Mouse (Mus musculus): ENCODE data around the gene Supt6. TPM values are rescaled to one million over a fixed set of nuclear protein-coding genes. Genes with fewer than 3 reads are reported as not detected.
"Not testable (repeated sequence)": the region's sequence is repeated elsewhere in the genome, so short reads cannot be mapped to it uniquely, and the experiment has no call there.

The Supt6 gene
- polyA plus RNA-seq (2015; fragmentation: Nextera tagmentation; extraction: Ambion mirVana) = 12.9 and 18.6 TPM in 2 replicates

DNA sequence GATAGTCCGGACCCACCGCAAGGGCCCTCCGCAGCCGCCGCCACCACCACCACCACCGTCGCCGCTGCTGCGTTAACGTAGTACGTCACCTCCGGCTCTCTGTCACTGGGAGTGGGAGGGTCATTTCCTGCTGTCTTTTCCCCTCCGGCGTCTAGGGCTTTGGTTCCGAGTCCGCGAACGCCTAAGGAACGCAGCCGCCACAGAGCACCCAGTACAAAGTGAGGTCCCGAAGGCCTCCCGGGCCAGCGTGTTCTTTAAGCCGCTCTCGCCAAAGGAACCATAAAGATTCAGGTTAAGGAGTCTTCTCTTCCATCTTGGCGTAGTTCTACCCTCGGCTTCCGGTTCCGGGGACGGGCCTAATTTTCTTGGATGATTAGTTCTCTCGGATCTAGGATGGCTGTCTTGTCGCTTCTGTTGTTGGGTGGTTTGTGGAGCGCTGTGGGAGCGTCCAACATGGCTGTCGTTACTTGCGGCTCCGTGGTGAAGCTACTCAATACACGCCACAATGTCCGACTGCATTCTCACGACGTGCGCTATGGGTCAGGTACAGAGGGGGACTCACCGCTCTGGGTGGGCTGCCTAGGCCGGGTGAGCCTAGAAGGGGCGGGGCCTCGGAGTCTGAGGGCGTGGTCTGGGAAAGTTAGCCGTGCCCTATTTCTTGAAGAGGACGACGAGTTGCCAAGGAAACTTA, at the start of gene Supt6, which contains the start of gene Sdf2:
TSS of gene Supt6 (minus strand) at position 361 of the 691 bp plus-strand sequence.
TSS of gene Sdf2 (plus strand) at position 120 of the 691 bp plus-strand sequence.
- H3K27ac ChIP-seq = peak within 1 kb of the TSS; percentile 98
- peak within 1 kb of the TSS; percentile 97 for H3K9ac ChIP-seq
- no peaks in the 10 kb centered on the region for H3K9me3 ChIP-seq (replicated peaks)
- H3K4me1 ChIP-seq (replicated peaks) = peaks cover 32% of the 10 kb centered on the region
- peak within 1 kb of the TSS; percentile 82 for H3K4me2 ChIP-seq
- ATAC-seq (replicated peaks; ENCODE audit: insufficient number of reproducible peaks, insufficient read depth, low FRiP score, low read depth) = peak; percentile 93
- H3K27me3 ChIP-seq = no peaks in the 10 kb centered on the region
- peaks cover 7% of the 10 kb centered on the region; the same call in 1 of the 2 replicates for H3K36me3 ChIP-seq
- under 1% methylated on average over 50 of the region's 50 CpGs for WGBS
- H3K4me3 ChIP-seq = peak within 1 kb of the TSS; percentile 99

DNA sequence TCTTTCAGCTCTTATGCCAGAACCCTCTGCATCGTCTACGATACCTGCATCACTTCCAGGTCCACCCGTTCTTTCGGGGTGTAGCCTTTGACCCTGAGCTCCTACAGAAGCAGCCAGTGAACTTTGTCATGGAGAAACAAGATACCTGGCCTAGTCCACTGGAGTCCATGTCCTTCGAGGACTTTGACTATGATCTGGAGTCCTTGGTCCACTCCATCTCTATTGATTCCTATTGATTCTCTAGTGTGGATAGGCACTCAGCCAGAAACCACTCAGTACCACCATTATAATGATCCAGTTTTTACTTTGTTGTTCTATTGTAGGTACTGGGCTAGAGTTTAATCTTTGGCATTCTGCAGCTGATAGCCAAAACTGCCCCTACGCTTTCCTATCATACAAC, 48.8 kb upstream of the Supt6 start:
- H3K4me1 ChIP-seq (replicated peaks) = no peaks in the 10 kb centered on the region
- no peaks in the 10 kb centered on the region; the same call in 1 of the 2 replicates for H3K9me3 ChIP-seq (replicated peaks)
- WGBS = 93% methylated on average over 6 of the region's 6 CpGs
- H3K9ac ChIP-seq = no peak overlapping the region
- H3K4me3 ChIP-seq = no peak overlapping the region
- no peak overlapping the region for H3K27ac ChIP-seq
- peaks cover 30% of the 10 kb centered on the region for H3K36me3 ChIP-seq
- no peak overlapping the region for H3K4me2 ChIP-seq
- no peaks in the 10 kb centered on the region for H3K27me3 ChIP-seq
- ATAC-seq (replicated peaks; ENCODE audit: insufficient number of reproducible peaks, insufficient read depth, low FRiP score, low read depth) = no peak

DNA sequence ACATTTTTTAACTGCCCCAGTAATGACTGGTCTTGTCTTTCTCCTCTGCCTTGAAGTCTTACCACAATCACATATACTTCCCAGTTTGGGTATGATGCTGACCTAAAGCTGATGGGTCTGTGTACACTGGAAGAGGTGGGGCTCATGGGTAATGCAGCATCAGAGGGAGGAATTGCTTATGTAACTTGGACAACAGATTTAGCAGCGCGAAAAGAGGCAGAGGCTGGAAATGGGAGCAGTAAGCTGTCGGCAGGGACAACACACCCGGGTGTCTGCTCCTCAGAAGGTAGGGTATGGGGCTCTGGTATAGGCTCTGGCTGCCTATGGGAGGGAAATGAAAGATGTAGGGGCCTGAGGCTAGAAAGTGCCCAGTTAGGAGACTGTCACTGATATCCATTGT, 44.9 kb upstream of the Supt6 start, which contains the start of gene BC030499:
TSS of gene BC030499 (plus strand) at position 188 of the 400 bp plus-strand sequence.
- no peak within 1 kb of the TSS for H3K27ac ChIP-seq
- H3K9me3 ChIP-seq (replicated peaks) = no peaks in the 10 kb centered on the region
- H3K36me3 ChIP-seq = peaks cover 65% of the 10 kb centered on the region
- no peaks in the 10 kb centered on the region for H3K27me3 ChIP-seq
- no peak within 1 kb of the TSS for H3K9ac ChIP-seq
- no peaks in the 10 kb centered on the region for H3K4me1 ChIP-seq (replicated peaks)
- ATAC-seq (replicated peaks; ENCODE audit: insufficient number of reproducible peaks, insufficient read depth, low FRiP score, low read depth) = no peak
- no peak within 1 kb of the TSS for H3K4me3 ChIP-seq
- H3K4me2 ChIP-seq = no peak within 1 kb of the TSS
- 85% methylated on average over 4 of the region's 4 CpGs for WGBS

DNA sequence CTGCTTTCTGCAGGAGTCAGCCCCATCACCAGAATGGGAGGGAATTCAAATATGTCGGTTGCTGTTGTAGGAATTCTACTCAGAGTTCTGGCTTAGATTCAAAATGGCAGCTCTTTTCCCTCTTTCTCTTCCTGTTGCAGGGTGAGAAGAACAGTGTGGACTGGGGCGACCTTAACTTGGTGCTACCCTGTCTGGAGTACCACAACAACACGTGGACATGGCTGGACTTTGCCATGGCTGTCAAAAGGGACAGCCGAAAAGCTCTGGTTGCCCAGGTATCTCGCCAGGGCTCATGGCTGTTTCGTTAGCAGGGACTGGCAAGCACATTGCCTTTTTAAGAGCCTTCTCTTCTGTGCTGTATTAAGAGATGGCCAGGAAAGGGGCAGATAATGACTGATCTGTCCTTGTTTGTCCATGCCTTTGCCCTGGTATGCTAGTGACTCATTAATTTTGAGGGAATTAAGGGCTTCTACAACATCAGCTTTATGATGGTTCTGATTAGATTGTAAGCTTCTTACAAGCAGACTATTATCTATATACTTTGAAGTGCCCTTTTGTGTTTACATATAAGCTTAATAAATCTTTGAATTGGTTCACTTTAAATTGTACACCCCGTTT, 43.5 kb upstream of the Supt6 start:
- no peaks in the 10 kb centered on the region for H3K9me3 ChIP-seq (replicated peaks)
- no peak overlapping the region for H3K27ac ChIP-seq
- no peak overlapping the region for H3K4me2 ChIP-seq
- H3K27me3 ChIP-seq = no peaks in the 10 kb centered on the region
- H3K4me1 ChIP-seq (replicated peaks) = no peaks in the 10 kb centered on the region
- WGBS = 89% methylated on average over 7 of the region's 7 CpGs
- no peak for ATAC-seq (replicated peaks; ENCODE audit: insufficient number of reproducible peaks, insufficient read depth, low FRiP score, low read depth)
- no peak overlapping the region for H3K4me3 ChIP-seq
- H3K36me3 ChIP-seq = peaks cover 79% of the 10 kb centered on the region
- H3K9ac ChIP-seq = no peak overlapping the region

DNA sequence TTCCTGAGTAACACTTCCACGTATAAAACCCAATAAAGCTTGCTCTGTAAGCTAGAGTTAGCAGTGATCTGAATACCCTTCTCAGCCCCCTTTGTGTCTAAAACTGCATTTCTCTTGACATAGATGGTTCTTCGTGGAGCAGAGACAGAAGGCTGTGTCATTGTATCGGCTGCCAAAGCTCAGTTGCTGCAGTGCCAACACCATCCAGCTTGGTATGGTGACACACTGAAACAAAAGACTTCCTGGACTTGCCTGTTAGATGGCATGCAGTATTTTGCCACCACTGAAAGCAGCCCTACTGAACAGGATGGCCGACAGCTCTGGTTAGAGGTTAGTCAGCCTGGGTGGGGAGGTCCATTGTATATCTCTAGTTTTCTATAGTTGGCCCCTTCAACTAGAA, 33.8 kb upstream of the Supt6 start:
- H3K4me2 ChIP-seq = no peak overlapping the region
- ATAC-seq (replicated peaks; ENCODE audit: insufficient number of reproducible peaks, insufficient read depth, low FRiP score, low read depth) = no peak
- H3K4me3 ChIP-seq = no peak overlapping the region
- WGBS = 91% methylated on average over 4 of the region's 4 CpGs
- no peak overlapping the region for H3K9ac ChIP-seq
- no peaks in the 10 kb centered on the region for H3K9me3 ChIP-seq (replicated peaks)
- no peaks in the 10 kb centered on the region for H3K27me3 ChIP-seq
- H3K27ac ChIP-seq = no peak overlapping the region
- H3K36me3 ChIP-seq = peaks cover 98% of the 10 kb centered on the region
- 0 out of 2 replicates have a peak, but pooled peaks cover 3% of the 10 kb centered on the region for H3K4me1 ChIP-seq (replicated peaks)

DNA sequence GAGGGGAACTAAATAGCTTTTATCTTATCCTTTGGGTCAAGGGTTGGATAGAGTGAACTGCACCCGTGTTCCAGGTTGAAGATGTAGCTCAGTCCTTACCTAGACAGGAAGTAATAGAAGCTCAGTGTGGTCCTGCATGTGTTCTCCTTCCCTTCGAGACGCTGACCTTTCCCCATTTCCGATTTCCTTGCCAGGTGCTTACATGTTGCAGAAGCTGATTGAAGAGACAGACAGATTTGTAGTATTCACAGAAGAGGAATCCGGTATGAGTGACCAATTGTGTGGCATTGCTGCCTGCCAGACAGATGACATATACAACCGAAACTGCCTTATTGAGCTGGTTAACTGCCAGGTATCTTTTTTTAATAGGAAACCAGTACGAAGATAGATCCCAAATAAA, 33.1 kb upstream of the Supt6 start:
- Histone ChIP-seq H3K36me3 (peaks cover 98% of the 10 kb centered on the region), H3K4me3 (no peak overlapping the region), H3K9me3 (replicated peaks) (no peaks in the 10 kb centered on the region), H3K9ac (no peak overlapping the region), H3K4me1 (replicated peaks) (0 out of 2 replicates have a peak, but pooled peaks cover 3% of the 10 kb centered on the region), H3K27ac (no peak overlapping the region), H3K4me2 (no peak overlapping the region), H3K27me3 (no peaks in the 10 kb centered on the region)
- no peak for ATAC-seq (replicated peaks; ENCODE audit: insufficient number of reproducible peaks, insufficient read depth, low FRiP score, low read depth)
- 73% methylated on average over 7 of the region's 7 CpGs for WGBS

DNA sequence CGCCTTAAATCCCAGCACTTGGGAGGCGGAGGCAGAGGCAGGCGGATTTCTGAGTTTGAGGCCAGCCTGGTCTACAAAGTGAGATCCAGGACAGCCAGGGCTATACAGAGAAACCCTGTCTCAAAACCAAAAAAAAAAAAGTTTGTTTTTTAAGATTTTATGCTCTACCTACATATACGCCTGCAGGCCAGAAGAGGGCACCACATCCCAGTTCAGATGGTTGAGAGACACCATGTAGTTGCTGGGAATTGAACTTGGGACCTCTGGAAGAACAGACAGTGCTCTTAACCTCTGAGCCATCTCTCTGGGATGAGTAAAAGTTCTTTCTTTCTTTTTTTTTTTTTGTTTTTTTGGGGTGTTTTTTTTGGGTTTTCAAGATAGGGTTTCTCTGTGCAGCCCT, 30.4 kb upstream of the Supt6 start:
- WGBS = 94% methylated on average over 4 of the region's 4 CpGs

DNA sequence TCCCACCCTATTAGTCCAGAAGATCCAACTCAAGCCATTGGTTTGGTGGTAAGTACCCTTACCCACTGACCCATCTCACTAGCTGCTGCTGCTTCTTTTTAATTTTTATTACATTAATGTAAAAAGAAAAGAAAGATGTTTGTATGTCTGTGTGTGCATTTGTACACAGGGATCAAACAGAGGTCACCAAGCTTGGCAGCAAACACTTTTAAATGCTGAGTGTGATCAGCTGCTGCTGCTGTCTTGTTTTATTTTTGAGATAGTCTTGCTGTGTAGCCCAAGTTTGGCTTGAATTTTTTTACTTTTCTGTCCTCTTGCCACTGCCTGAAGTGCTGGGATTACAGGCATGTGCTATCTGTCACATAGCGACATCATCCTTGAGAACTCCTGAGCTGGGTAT, 29.8 kb upstream of the Supt6 start:
- Histone ChIP-seq H3K4me1 (replicated peaks) (0 out of 2 replicates have a peak, but pooled peaks cover 3% of the 10 kb centered on the region), H3K4me2 (no peak overlapping the region), H3K36me3 (peaks cover 97% of the 10 kb centered on the region), H3K27me3 (no peaks in the 10 kb centered on the region), H3K9me3 (replicated peaks) (no peaks in the 10 kb centered on the region), H3K9ac (no peak overlapping the region), H3K27ac (no peak overlapping the region), H3K4me3 (no peak overlapping the region)
- no peak for ATAC-seq (replicated peaks; ENCODE audit: insufficient number of reproducible peaks, insufficient read depth, low FRiP score, low read depth)
- 97% methylated on average over 1 of the region's 1 CpGs for WGBS

More for the DNA sequence above, 30.4 kb upstream of the Supt6 start:
- ATAC-seq (replicated peaks; ENCODE audit: insufficient number of reproducible peaks, insufficient read depth, low FRiP score, low read depth); H3K4me1 ChIP-seq (replicated peaks); H3K9ac ChIP-seq; H3K4me3 ChIP-seq; H3K9me3 ChIP-seq (replicated peaks); H3K27ac ChIP-seq; H3K27me3 ChIP-seq; H3K4me2 ChIP-seq: not testable (repeated sequence)
- H3K36me3 ChIP-seq = peaks cover 98% of the 10 kb centered on the region

DNA sequence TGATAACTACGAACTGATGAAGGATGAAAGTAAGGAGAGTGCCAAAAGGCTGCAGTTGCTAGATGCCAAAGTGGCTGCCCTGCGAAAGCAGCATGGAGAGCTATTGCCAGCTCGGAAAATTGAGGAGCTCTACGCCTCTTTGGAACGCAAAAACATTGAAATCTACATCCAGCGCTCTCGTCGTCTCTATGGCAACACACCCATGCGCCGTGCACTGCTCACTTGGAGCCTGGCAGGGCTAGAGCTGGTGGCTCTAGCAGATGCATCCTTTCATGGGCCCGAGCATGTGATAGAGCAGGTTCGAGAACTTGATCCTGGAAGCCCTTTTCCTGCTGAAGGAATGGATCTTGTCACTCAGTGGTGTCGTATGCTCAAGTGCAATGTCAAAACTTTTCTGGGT, 26.2 kb upstream of the Supt6 start:
- peaks cover 96% of the 10 kb centered on the region for H3K36me3 ChIP-seq
- H3K27ac ChIP-seq = no peak overlapping the region
- WGBS = 83% methylated on average over 13 of the region's 13 CpGs
- no peak overlapping the region for H3K4me2 ChIP-seq
- no peaks in the 10 kb centered on the region for H3K27me3 ChIP-seq
- ATAC-seq (replicated peaks; ENCODE audit: insufficient number of reproducible peaks, insufficient read depth, low FRiP score, low read depth) = no peak
- H3K9ac ChIP-seq = no peak overlapping the region
- H3K4me1 ChIP-seq (replicated peaks) = no peaks in the 10 kb centered on the region
- no peak overlapping the region for H3K4me3 ChIP-seq
- H3K9me3 ChIP-seq (replicated peaks) = no peaks in the 10 kb centered on the region

DNA sequence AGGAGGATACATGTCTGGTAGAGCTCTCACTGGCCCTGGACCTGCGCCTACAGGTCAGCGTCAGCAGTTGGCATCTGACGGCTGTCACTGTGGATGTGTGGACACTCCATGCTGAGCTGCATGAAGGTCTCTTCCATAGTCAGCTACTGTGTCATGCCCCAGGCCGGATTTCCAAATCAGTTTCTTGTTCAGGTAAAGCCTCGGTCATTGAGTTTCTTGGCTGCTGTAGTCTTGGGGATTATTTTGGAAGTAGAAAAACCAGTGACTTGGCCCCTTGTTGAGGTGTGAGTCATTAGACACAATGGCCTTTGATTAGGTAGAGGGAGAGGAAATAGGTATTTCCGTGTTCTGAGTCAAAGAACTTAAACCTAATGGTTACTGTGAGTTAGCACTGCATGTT, 19.8 kb upstream of the Supt6 start:
- no peak overlapping the region for H3K4me2 ChIP-seq
- WGBS = 86% methylated on average over 6 of the region's 6 CpGs
- H3K27me3 ChIP-seq = no peaks in the 10 kb centered on the region
- no peak overlapping the region for H3K27ac ChIP-seq
- ATAC-seq (replicated peaks; ENCODE audit: insufficient number of reproducible peaks, insufficient read depth, low FRiP score, low read depth) = no peak
- peaks cover 70% of the 10 kb centered on the region for H3K36me3 ChIP-seq
- H3K4me1 ChIP-seq (replicated peaks) = peaks cover 13% of the 10 kb centered on the region
- no peak overlapping the region for H3K4me3 ChIP-seq
- H3K9me3 ChIP-seq (replicated peaks) = no peaks in the 10 kb centered on the region
- no peak overlapping the region for H3K9ac ChIP-seq

DNA sequence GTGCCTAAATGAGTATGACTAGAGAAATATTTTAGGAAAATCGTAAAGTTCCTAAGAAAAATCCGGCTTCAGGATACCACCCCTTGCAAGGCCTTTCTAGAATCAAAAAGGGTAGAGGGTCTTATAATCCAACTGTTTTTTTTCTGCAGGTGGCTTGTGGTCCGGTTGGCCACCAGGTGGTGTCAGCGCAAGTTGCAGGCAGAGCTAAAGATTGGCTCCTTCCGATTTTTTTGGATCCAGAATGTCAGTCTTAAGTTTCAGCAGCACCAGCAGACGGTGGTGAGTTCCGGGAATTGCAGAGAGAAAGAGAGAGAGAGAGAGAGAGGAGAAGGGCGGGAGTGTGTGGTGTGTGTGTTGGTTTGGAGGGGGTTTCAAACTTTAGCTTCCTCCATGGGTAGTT, 16.8 kb upstream of the Supt6 start:
- H3K4me2 ChIP-seq = peak overlapping the region; percentile 60
- H3K36me3 ChIP-seq = peaks cover 42% of the 10 kb centered on the region
- H3K4me3 ChIP-seq = peak overlapping the region; percentile 98
- no peaks in the 10 kb centered on the region for H3K9me3 ChIP-seq (replicated peaks)
- WGBS = 5% methylated on average over 8 of the region's 8 CpGs
- ATAC-seq (replicated peaks; ENCODE audit: insufficient number of reproducible peaks, insufficient read depth, low FRiP score, low read depth) = no peak
- H3K9ac ChIP-seq = peak overlapping the region; percentile 86
- peaks cover 13% of the 10 kb centered on the region for H3K4me1 ChIP-seq (replicated peaks)
- H3K27me3 ChIP-seq = peaks cover 10% of the 10 kb centered on the region; the same call in 1 of the 2 replicates
- H3K27ac ChIP-seq = peak overlapping the region; percentile 90; the same call in 1 of the 2 replicates

All from heart, embryonic 15.5 days (tissue).